Mouse (Mus musculus) C2C12 (cell line): Measurements from ENCODE around the gene Duxbl1. TPM values are rescaled to one million over a fixed set of nuclear protein-coding genes. Genes with fewer than 3 reads are reported as not detected.
"Not testable (repeated sequence)": the region's sequence is repeated elsewhere in the genome, so short reads cannot be mapped to it uniquely, and the experiment has no call there.

ENCODE experiments used
- H3K27me3 ChIP-seq: one replicate; pipeline ENCODE4 v1.6.1; 2011; ENCODE audit not compliant: control insufficient read depth, insufficient read depth, insufficient read length
- H3K36me3 ChIP-seq: one replicate; pipeline ENCODE4 v1.6.1; 2011; ENCODE audit not compliant: control insufficient read depth, insufficient read depth
- H3K4me3 ChIP-seq: one replicate; pipeline ENCODE4 v1.5.1; 2011; ENCODE audit warnings: mild to moderate bottlenecking, control low read depth; ENCODE audit not compliant: poor library complexity, insufficient read depth, severe bottlenecking
- H3K79me2 ChIP-seq: one replicate; pipeline ENCODE4 v1.6.1; 2011; ENCODE audit not compliant: control insufficient read depth, insufficient read depth
- H3K79me3 ChIP-seq: one replicate; pipeline ENCODE4 v1.6.1; 2011; ENCODE audit warnings: low read depth, control low read depth
- H3ac ChIP-seq: one replicate; pipeline ENCODE3; 2011; ENCODE audit warnings: low read depth; ENCODE audit not compliant: control insufficient read depth, insufficient read length
- long read RNA-seq, 2 experiments: library from polyadenylated mRNA; unstranded; transcript quantifications; one replicate each; pipeline ENCODE4 v2.0.0; 2019 to 2020
- polyA plus RNA-seq: library from polyadenylated mRNA; unstranded; fragments of >200 nt; fragmentation: generic; extraction: Trizol; gene quantifications from one replicate; pipeline ENCODE4 v1.2.1, GENCODE M21; 2012; ENCODE audit warnings: missing spikeins

The Duxbl1 gene
- not detected for polyA plus RNA-seq
- long read RNA-seq, experiment 1 = 0 reads
- long read RNA-seq, experiment 2 = 0 reads

GRCm38 (mm10) chr14:25978371-25979241 is at the start of gene Duxbl1:
Gene Duxbl1 (plus strand): TSS chr14:25978577.
- not testable (repeated sequence) for H3K79me3 ChIP-seq, H3K79me2 ChIP-seq, H3ac ChIP-seq, H3K27me3 ChIP-seq, H3K36me3 ChIP-seq, H3K4me3 ChIP-seq

GRCm38 (mm10) chr14:25936867-25937630 is 41.3 kb upstream of the Duxbl1 start:
- not testable (repeated sequence) for H3K27me3 ChIP-seq, H3K79me3 ChIP-seq, H3K36me3 ChIP-seq, H3K4me3 ChIP-seq, H3K79me2 ChIP-seq, H3ac ChIP-seq

GRCm38 (mm10) chr14:25938004-25938403 is 40.4 kb upstream of the Duxbl1 start, which contains the start of gene Cphx1:
Gene Cphx1 (plus strand): TSS chr14:25938304.
- H3K79me2 ChIP-seq, H3ac ChIP-seq, H3K4me3 ChIP-seq, H3K27me3 ChIP-seq, H3K79me3 ChIP-seq, H3K36me3 ChIP-seq: not testable (repeated sequence)

DNA sequence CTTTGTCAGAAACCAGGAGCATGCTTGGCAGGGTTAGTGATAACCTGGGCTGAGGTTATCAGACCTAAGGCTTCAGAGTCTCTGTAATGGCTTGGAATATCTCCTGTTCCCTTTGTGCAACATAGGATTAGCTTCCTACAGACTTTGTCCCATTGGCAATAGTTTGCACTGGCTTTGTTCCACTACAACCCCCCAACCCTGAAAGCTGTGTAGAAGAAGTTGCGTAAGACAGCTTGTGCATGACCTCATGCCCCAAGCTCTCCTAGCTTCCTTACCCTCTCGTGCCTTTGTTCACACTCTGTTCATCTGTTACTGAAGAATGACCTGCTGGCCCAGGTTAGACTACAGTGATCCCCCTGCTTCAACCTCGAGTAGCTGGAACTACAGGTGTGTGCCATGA is 20.5 kb upstream of the Duxbl1 start:
- H3K4me3 ChIP-seq, H3K36me3 ChIP-seq, H3K27me3 ChIP-seq, H3ac ChIP-seq, H3K79me2 ChIP-seq, H3K79me3 ChIP-seq: not testable (repeated sequence)

DNA sequence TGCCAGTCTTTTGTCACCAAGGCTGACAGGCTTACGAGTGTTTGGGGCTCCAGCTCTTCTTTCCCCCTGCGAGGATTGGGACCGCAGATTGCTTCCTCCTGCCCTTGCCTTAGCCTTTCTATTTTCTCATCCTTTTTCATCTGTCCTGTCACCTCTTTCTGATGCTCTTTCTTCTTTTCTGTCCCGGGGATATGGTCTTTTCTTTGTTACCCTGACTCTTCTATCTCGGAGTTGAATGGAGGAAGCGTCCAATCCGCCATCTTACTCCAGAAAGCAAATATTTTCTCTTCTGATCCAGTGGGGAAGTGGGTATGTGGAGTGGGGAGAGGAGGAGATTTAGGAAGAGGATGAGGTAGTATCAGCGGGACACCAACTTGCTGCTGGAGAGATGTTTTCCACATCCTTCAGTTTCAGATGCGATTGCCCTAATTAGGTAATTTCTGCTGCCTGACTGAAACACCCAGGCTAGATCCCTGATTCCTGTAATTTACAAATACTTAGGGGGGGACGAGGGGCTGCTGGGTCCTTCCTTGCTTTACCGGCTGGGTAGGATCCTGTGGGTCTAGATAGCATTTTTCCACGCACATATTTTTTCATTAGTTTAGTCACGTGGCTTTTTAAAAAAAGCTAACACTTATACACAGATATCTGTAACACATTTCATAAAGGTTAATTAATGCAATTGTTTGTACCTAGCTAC is 1.0 kb downstream of the Duxbl1 start:
- not testable (repeated sequence) for H3K27me3 ChIP-seq, H3K79me3 ChIP-seq, H3K79me2 ChIP-seq, H3ac ChIP-seq, H3K36me3 ChIP-seq, H3K4me3 ChIP-seq

- H3K27me3 ChIP-seq, H3K79me3 ChIP-seq, H3K36me3 ChIP-seq, H3ac ChIP-seq, H3K4me3 ChIP-seq, H3K79me2 ChIP-seq: not testable (repeated sequence)
Observed at GRCm38 (mm10) chr14:25981880-25982279, 3.5 kb downstream of the Duxbl1 start.

GRCm38 (mm10) chr14:26007462-26007861 is 29.1 kb downstream of the Duxbl1 start:
- not testable (repeated sequence) for H3K79me3 ChIP-seq, H3K4me3 ChIP-seq, H3K27me3 ChIP-seq, H3K79me2 ChIP-seq, H3K36me3 ChIP-seq, H3ac ChIP-seq

DNA sequence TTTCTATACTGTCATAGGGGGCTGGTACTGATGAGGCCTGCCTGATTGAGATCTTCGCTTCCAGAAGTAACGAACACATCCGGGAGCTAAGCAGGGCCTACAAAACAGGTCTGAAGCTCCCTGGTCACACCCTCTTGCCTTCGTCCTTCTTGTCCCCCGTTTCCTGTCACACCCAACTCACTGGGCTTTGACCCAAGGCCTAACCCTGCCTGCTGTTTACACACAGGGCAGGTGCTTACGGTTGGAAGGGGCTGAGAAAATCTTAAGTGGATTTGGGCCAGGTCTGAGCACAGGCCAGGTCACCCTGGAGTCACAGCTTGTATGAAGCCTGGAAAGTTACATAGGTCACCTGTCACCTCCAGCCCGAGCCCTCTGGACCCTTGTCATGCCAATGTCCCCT is 38.0 kb downstream of the Duxbl1 start:
- H3K36me3 ChIP-seq, H3K4me3 ChIP-seq, H3K79me3 ChIP-seq, H3K27me3 ChIP-seq, H3ac ChIP-seq, H3K79me2 ChIP-seq: not testable (repeated sequence)

- not testable (repeated sequence) for H3K27me3 ChIP-seq, H3K4me3 ChIP-seq, H3K79me2 ChIP-seq
Observed at GRCm38 (mm10) chr14:26021555-26021954, 43.2 kb downstream of the Duxbl1 start.

GRCm38 (mm10) chr14:26022831-26023230 is 44.5 kb downstream of the Duxbl1 start:
- H3K4me3 ChIP-seq, H3K27me3 ChIP-seq, H3K36me3 ChIP-seq, H3ac ChIP-seq, H3K79me3 ChIP-seq, H3K79me2 ChIP-seq: not testable (repeated sequence)

More at GRCm38 (mm10) chr14:26021555-26021954, 43.2 kb downstream of the Duxbl1 start:
- not testable (repeated sequence) for H3ac ChIP-seq, H3K79me3 ChIP-seq, H3K36me3 ChIP-seq

- not testable (repeated sequence) for H3K36me3 ChIP-seq, H3K27me3 ChIP-seq, H3ac ChIP-seq, H3K79me3 ChIP-seq, H3K79me2 ChIP-seq, H3K4me3 ChIP-seq
Observed at GRCm38 (mm10) chr14:26025653-26026052, 47.3 kb downstream of the Duxbl1 start.
